Mouse (Mus musculus) liver, embryonic 13.5 days (tissue): Measurements from ENCODE around the gene Col24a1. TPM values are rescaled to one million over a fixed set of nuclear protein-coding genes. Genes with fewer than 3 reads are reported as not detected.

Experiments
- ATAC-seq: fragments of 200-750 bp; cut with Nextera tagmentation; 2 replicates; pipeline ENCODE4 v1.8.0; 2017; ENCODE audit warnings: low read depth, mild to moderate bottlenecking, moderate number of reproducible peaks, moderate library complexity
- DNase-seq: peaks from one replicate; pipeline ENCODE4 v3.0.0; 2022
- H3K27ac ChIP-seq: fragments of 300-500 bp; sonication (generic); 2 replicates; pipeline ENCODE4 v1.5.1; 2015; ENCODE audit warnings: moderate library complexity, mild to moderate bottlenecking, inconsistent platforms
- H3K27me3 ChIP-seq: fragments of 300-500 bp; sonication (generic); 2 replicates; pipeline ENCODE4 v1.6.1; 2015; ENCODE audit warnings: mild to moderate bottlenecking, inconsistent platforms
- H3K36me3 ChIP-seq: fragments of 300-500 bp; sonication (generic); 2 replicates; pipeline ENCODE4 v1.6.1; 2015; ENCODE audit warnings: mild to moderate bottlenecking, inconsistent platforms
- H3K4me1 ChIP-seq: fragments of 300-500 bp; sonication (generic); replicated peaks from 2 replicates; pipeline ENCODE4 v1.6.1; 2015; ENCODE audit warnings: inconsistent platforms
- H3K4me2 ChIP-seq: fragments of 300-500 bp; sonication (generic); 2 replicates; pipeline ENCODE4 v1.6.1; 2015; ENCODE audit warnings: inconsistent platforms, mild to moderate bottlenecking, moderate library complexity
- H3K4me3 ChIP-seq: fragments of 300-500 bp; sonication (generic); replicated peaks from 2 replicates; pipeline ENCODE4 v1.5.1; 2015; ENCODE audit warnings: mild to moderate bottlenecking, inconsistent platforms
- H3K9ac ChIP-seq: fragments of 300-500 bp; sonication (generic); 2 replicates; pipeline ENCODE4 v1.6.1; 2015; ENCODE audit warnings: mild to moderate bottlenecking, inconsistent platforms
- H3K9me3 ChIP-seq: fragments of 300-500 bp; sonication (generic); replicated peaks from 2 replicates; pipeline ENCODE4 v1.6.1; 2016; ENCODE audit warnings: inconsistent platforms
- WGBS: fragments of 180-500 bp; shearing (Covaris S2); methylation state at CpG from one replicate; pipeline ENCODE4 v1.1.7; 2015; ENCODE audit not compliant: insufficient replicate concordance; 5-methylcytosine and 5-hydroxymethylcytosine counted together
- polyA plus RNA-seq: library from polyadenylated mRNA; unstranded; fragments of >200 nt; fragmentation: Nextera tagmentation; extraction: Ambion mirVana; gene quantifications from 2 replicates; pipeline ENCODE4 v1.2.1, GENCODE M21; 2015

The Col24a1 gene
- polyA plus RNA-seq, 1 experiment from 2014 or later, result 0.18 TPM

GRCm38 (mm10) chr3:145521528-145522080 is 229.3 kb downstream of the Col24a1 start:
- ATAC-seq (no peak), DNase-seq (no peak)
- H3K4me1 ChIP-seq, result no peaks in the 10 kb centered on the region
- no peaks in the 10 kb centered on the region for H3K27me3 ChIP-seq
- no peak overlapping the region for H3K9ac ChIP-seq
- H3K4me2 ChIP-seq, result no peak overlapping the region
- no peak overlapping the region for H3K4me3 ChIP-seq
- no peaks in the 10 kb centered on the region for H3K36me3 ChIP-seq
- no peaks in the 10 kb centered on the region for H3K9me3 ChIP-seq
- WGBS, result 16% methylated on average over 7 of the region's 7 CpGs
- no peak overlapping the region for H3K27ac ChIP-seq

GRCm38 (mm10) chr3:145522311-145522710 is 230.0 kb downstream of the Col24a1 start:
- H3K4me3 ChIP-seq, result no peak overlapping the region
- H3K4me1 ChIP-seq, result no peaks in the 10 kb centered on the region
- no peak overlapping the region for H3K9ac ChIP-seq
- no peak overlapping the region for H3K27ac ChIP-seq
- DNase-seq (no peak), ATAC-seq (no peak)
- no peaks in the 10 kb centered on the region for H3K36me3 ChIP-seq
- WGBS, result 59% methylated on average over 2 of the region's 2 CpGs
- no peaks in the 10 kb centered on the region for H3K27me3 ChIP-seq
- H3K4me2 ChIP-seq, result no peak overlapping the region
- H3K9me3 ChIP-seq, result no peaks in the 10 kb centered on the region

- Histone ChIP-seq H3K9ac (no peak overlapping the region), H3K36me3 (no peaks in the 10 kb centered on the region), H3K27ac (no peak overlapping the region), H3K27me3 (no peaks in the 10 kb centered on the region), H3K4me3 (no peak overlapping the region), H3K4me1 (no peaks in the 10 kb centered on the region), H3K4me2 (no peak overlapping the region), H3K9me3 (no peaks in the 10 kb centered on the region)
- no peak for ATAC-seq
- DNase-seq, result no peak
- 74% methylated on average over 4 of the region's 4 CpGs for WGBS
Observed at GRCm38 (mm10) chr3:145525266-145525665, 233.0 kb downstream of the Col24a1 start.

- ATAC-seq (no peak), DNase-seq (no peak)
- Histone ChIP-seq H3K27me3 (no peaks in the 10 kb centered on the region), H3K9me3 (no peaks in the 10 kb centered on the region), H3K9ac (no peak overlapping the region), H3K4me3 (no peak overlapping the region), H3K27ac (no peak overlapping the region), H3K36me3 (no peaks in the 10 kb centered on the region), H3K4me2 (no peak overlapping the region), H3K4me1 (no peaks in the 10 kb centered on the region)
- WGBS, result 27% methylated on average over 1 of the region's 1 CpGs
Observed at GRCm38 (mm10) chr3:145537870-145538269, 245.6 kb downstream of the Col24a1 start.

GRCm38 (mm10) chr3:145548441-145549415 is 256.5 kb downstream of the Col24a1 start:
- Histone ChIP-seq H3K9me3 (no peaks in the 10 kb centered on the region), H3K9ac (no peak overlapping the region), H3K4me2 (no peak overlapping the region), H3K36me3 (no peaks in the 10 kb centered on the region), H3K27ac (no peak overlapping the region), H3K4me1 (no peaks in the 10 kb centered on the region), H3K27me3 (no peaks in the 10 kb centered on the region), H3K4me3 (no peak overlapping the region)
- DNase-seq (no peak), ATAC-seq (no peak)
- 69% methylated on average over 10 of the region's 10 CpGs for WGBS

- whole genome bisulfite sequencing, result 58% methylated on average over 3 of the region's 3 CpGs
- H3K27ac ChIP-seq, result no peak overlapping the region
- H3K9ac ChIP-seq, result no peak overlapping the region
- H3K4me1 ChIP-seq, result no peaks in the 10 kb centered on the region
- no peaks in the 10 kb centered on the region for H3K36me3 ChIP-seq
- H3K9me3 ChIP-seq, result no peaks in the 10 kb centered on the region
- H3K27me3 ChIP-seq, result no peaks in the 10 kb centered on the region
- DNase-seq (no peak), ATAC-seq (no peak)
- H3K4me2 ChIP-seq, result no peak overlapping the region
- no peak overlapping the region for H3K4me3 ChIP-seq
Observed at GRCm38 (mm10) chr3:145550216-145550615, 257.9 kb downstream of the Col24a1 start.

GRCm38 (mm10) chr3:145554388-145554787 is 262.1 kb downstream of the Col24a1 start:
- Histone ChIP-seq H3K9me3 (no peaks in the 10 kb centered on the region), H3K9ac (no peak overlapping the region), H3K4me3 (no peak overlapping the region), H3K4me2 (no peak overlapping the region), H3K4me1 (no peaks in the 10 kb centered on the region), H3K27me3 (no peaks in the 10 kb centered on the region), H3K36me3 (no peaks in the 10 kb centered on the region), H3K27ac (no peak overlapping the region)
- DNase-seq (no peak), ATAC-seq (no peak)
- 54% methylated on average over 2 of the region's 2 CpGs for WGBS

GRCm38 (mm10) chr3:145556206-145556605 is 263.9 kb downstream of the Col24a1 start:
- H3K4me3 ChIP-seq, result no peak overlapping the region
- H3K36me3 ChIP-seq, result no peaks in the 10 kb centered on the region
- no peak overlapping the region for H3K9ac ChIP-seq
- ATAC-seq, result no peak
- H3K4me1 ChIP-seq, result no peaks in the 10 kb centered on the region
- no peak overlapping the region for H3K4me2 ChIP-seq
- H3K9me3 ChIP-seq, result no peaks in the 10 kb centered on the region
- WGBS, result 83% methylated on average over 10 of the region's 10 CpGs
- no peaks in the 10 kb centered on the region for H3K27me3 ChIP-seq
- no peak overlapping the region for H3K27ac ChIP-seq
- no peak for DNase-seq

- DNase-seq (no peak), ATAC-seq (no peak)
- no peak overlapping the region for H3K4me2 ChIP-seq
- H3K4me1 ChIP-seq, result no peaks in the 10 kb centered on the region
- H3K36me3 ChIP-seq, result no peaks in the 10 kb centered on the region
- no peak overlapping the region for H3K9ac ChIP-seq
- no peaks in the 10 kb centered on the region; the same call in 1 of the 2 replicates for H3K9me3 ChIP-seq
- no peak overlapping the region for H3K4me3 ChIP-seq
- no peaks in the 10 kb centered on the region for H3K27me3 ChIP-seq
- 77% methylated on average over 5 of the region's 5 CpGs for WGBS
- no peak overlapping the region for H3K27ac ChIP-seq
Observed at GRCm38 (mm10) chr3:145559675-145560074, 267.4 kb downstream of the Col24a1 start.

- ATAC-seq (no peak), DNase-seq (no peak)
- no peak overlapping the region for H3K27ac ChIP-seq
- H3K4me3 ChIP-seq, result no peak overlapping the region
- H3K9me3 ChIP-seq, result no peaks in the 10 kb centered on the region; the same call in 1 of the 2 replicates
- H3K9ac ChIP-seq, result no peak overlapping the region
- no peaks in the 10 kb centered on the region for H3K27me3 ChIP-seq
- no peaks in the 10 kb centered on the region for H3K4me1 ChIP-seq
- H3K4me2 ChIP-seq, result no peak overlapping the region
- 58% methylated on average over 4 of the region's 4 CpGs for WGBS
- H3K36me3 ChIP-seq, result no peaks in the 10 kb centered on the region
Observed at GRCm38 (mm10) chr3:145560117-145560516, 267.8 kb downstream of the Col24a1 start.

GRCm38 (mm10) chr3:145574468-145574867 is 282.2 kb downstream of the Col24a1 start:
- ATAC-seq (no peak), DNase-seq (no peak)
- Histone ChIP-seq H3K27me3 (no peaks in the 10 kb centered on the region), H3K36me3 (peaks cover 16% of the 10 kb centered on the region), H3K4me2 (no peak overlapping the region), H3K4me1 (peaks cover 26% of the 10 kb centered on the region), H3K9me3 (no peaks in the 10 kb centered on the region), H3K9ac (no peak overlapping the region), H3K27ac (no peak overlapping the region), H3K4me3 (no peak overlapping the region)
- 57% methylated on average over 3 of the region's 3 CpGs for WGBS
